Mouse (Mus musculus): Measurements from ENCODE around the gene Raly. TPM values are rescaled to one million over a fixed set of nuclear protein-coding genes. Genes with fewer than 3 reads are reported as not detected.

Gene Raly
- polyA plus RNA-seq, 1 experiment, result 178 TPM

DNA sequence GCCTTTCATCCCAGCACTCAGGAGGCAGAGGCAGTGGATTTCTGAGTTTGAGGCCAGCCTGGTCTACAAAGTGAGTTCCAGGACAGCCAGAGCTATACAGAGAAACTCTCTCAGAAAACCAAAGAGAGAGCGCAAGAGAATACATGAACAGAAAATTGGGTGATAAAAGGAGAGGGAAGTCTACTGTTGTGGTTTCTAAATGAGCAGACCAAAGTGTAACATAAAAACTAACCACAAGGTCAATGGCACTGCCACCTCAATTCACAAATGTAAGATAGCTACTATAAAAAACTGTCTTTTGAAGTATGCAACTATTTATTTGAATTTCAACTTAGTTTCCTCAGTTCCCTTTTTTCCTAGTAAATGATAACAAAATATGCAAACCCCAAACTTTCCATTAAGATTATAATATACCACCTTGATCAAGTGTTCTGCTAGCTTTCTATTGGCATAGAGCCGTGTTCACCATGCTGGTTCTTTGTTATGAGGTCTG is 36.8 kb upstream of the Raly start:
- Histone ChIP-seq H3K36me3 (ENCODE audit: control insufficient read depth, insufficient read depth, low read length) (no peaks in the 10 kb centered on the region), H3K4me1 (ENCODE audit: control insufficient read depth, insufficient read depth, insufficient read length, low read length) (no peaks in the 10 kb centered on the region), H3K27me3 (ENCODE audit: control insufficient read depth, insufficient read depth, low read length) (no peaks in the 10 kb centered on the region), H3K27ac (ENCODE audit: insufficient read depth, low read depth, low read length) (no peak overlapping the region), H3K4me3 (ENCODE audit: low read depth, low read length) (no peak overlapping the region)
- TF ChIP-seq POLR2A (IDR thresholded peaks at IDR 0.05; ENCODE audit: low read depth, low read length) (no peak), CTCF (IDR thresholded peaks at IDR 0.05; ENCODE audit: extremely low read depth, insufficient read length, insufficient replicate concordance, low read depth, low read length) (no peak)
- 90% methylated on average over 2 of the region's 2 CpGs for WGBS

DNA sequence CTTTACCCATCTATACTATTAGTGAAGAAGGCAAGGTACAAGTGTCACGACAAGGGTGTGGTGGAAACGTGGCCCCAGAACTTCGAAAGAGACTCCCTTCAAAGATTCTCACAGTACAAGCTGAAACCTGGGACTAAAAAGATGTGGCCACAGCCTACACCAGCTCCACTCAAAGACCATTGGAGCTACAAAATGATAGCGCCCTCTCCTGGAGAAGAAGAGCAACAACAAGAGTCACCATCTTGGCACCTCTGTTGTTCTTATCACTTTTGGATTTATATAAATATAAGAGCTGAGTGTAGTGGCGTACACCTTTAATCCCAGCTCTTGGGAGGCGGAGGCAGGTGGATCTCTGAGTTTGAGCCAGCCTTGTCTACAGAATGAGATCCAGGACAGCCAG is 35.1 kb upstream of the Raly start:
- Histone ChIP-seq H3K4me1 (ENCODE audit: control insufficient read depth, insufficient read depth, insufficient read length, low read length) (no peaks in the 10 kb centered on the region), H3K27ac (ENCODE audit: insufficient read depth, low read depth, low read length) (no peak overlapping the region), H3K27me3 (ENCODE audit: control insufficient read depth, insufficient read depth, low read length) (no peaks in the 10 kb centered on the region), H3K36me3 (ENCODE audit: control insufficient read depth, insufficient read depth, low read length) (no peaks in the 10 kb centered on the region), H3K4me3 (ENCODE audit: low read depth, low read length) (no peak overlapping the region)
- 62% methylated on average over 6 of the region's 6 CpGs for WGBS
- no peak for TF ChIP-seq POLR2A (IDR thresholded peaks at IDR 0.05; ENCODE audit: low read depth, low read length)
- peak; percentile 24; the same call in 1 of the 2 replicates for TF ChIP-seq CTCF (IDR thresholded peaks at IDR 0.05; ENCODE audit: extremely low read depth, insufficient read length, insufficient replicate concordance, low read depth, low read length)

DNA sequence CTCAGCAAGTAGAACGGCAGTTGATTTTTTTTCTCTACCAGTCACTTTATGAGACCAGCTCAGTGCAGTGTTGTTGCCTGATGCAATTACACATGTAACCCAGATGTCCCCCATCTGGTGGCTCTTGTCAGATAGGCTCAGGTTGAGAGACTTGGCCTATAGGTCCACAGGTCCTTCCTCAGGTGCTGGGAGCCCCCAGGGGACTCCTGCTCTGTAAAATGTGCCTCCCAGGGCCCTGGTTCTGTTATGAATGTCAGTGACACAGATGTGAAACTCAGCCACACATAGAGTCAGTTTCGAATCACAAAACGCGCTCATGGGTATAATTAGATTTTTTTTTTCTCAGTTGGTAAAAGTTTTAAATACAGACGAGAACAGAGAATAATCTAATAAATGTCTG is 33.2 kb upstream of the Raly start:
- no peaks in the 10 kb centered on the region for H3K27me3 ChIP-seq (ENCODE audit: control insufficient read depth, insufficient read depth, low read length)
- H3K4me1 ChIP-seq (ENCODE audit: control insufficient read depth, insufficient read depth, insufficient read length, low read length), result no peaks in the 10 kb centered on the region
- H3K4me3 ChIP-seq (ENCODE audit: low read depth, low read length), result no peak overlapping the region
- no peak for TF ChIP-seq CTCF (IDR thresholded peaks at IDR 0.05; ENCODE audit: extremely low read depth, insufficient read length, insufficient replicate concordance, low read depth, low read length)
- no peak for TF ChIP-seq POLR2A (IDR thresholded peaks at IDR 0.05; ENCODE audit: low read depth, low read length)
- H3K36me3 ChIP-seq (ENCODE audit: control insufficient read depth, insufficient read depth, low read length), result no peaks in the 10 kb centered on the region
- WGBS, result 86% methylated on average over 5 of the region's 5 CpGs
- H3K27ac ChIP-seq (ENCODE audit: insufficient read depth, low read depth, low read length), result no peak overlapping the region

DNA sequence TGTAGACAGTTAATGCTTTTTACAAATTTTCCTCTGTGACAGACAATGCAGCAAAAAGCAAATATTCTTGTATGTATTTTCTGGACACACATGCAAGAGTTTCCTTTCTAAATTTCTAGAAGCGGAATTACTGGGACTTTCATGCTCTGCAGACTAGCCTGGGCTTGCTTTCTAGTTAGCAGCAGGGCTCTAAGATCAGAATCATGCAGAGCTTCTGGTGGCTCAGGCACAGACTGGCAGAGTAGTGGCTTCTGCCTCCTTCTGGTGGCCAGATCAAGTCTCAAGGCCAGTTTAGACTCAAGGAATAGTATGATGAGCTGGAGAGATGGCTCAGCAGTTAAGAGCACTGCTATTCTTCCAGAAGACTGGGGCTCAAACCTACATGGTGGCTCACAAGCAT is 32.4 kb upstream of the Raly start:
- Histone ChIP-seq H3K4me3 (ENCODE audit: low read depth, low read length) (no peak overlapping the region), H3K36me3 (ENCODE audit: control insufficient read depth, insufficient read depth, low read length) (no peaks in the 10 kb centered on the region), H3K4me1 (ENCODE audit: control insufficient read depth, insufficient read depth, insufficient read length, low read length) (no peaks in the 10 kb centered on the region), H3K27ac (ENCODE audit: insufficient read depth, low read depth, low read length) (no peak overlapping the region), H3K27me3 (ENCODE audit: control insufficient read depth, insufficient read depth, low read length) (no peaks in the 10 kb centered on the region)
- TF ChIP-seq CTCF (IDR thresholded peaks at IDR 0.05; ENCODE audit: extremely low read depth, insufficient read length, insufficient replicate concordance, low read depth, low read length), result no peak
- no peak for TF ChIP-seq POLR2A (IDR thresholded peaks at IDR 0.05; ENCODE audit: low read depth, low read length)
- WGBS, result 92% methylated on average over 1 of the region's 1 CpGs

DNA sequence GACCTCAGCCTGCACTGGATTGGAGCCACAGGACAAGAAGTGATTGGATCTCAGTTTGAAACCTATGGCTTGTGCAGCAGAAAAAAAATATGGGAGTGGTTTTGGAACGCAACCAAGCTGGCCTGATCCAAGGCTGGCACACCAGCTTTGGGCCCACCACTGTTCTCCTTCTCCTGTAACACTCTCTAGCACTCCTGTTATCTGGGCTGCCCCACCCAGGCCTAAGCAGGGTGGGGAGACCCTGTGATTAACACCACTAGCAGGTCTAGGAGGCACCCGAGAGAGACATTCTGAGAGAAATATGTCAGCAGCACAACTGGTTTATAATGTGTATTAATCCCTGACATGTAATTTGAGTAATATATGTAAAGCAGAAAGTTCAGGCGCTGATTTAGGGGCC is 27.7 kb upstream of the Raly start:
- Histone ChIP-seq H3K27me3 (ENCODE audit: control insufficient read depth, insufficient read depth, low read length) (no peaks in the 10 kb centered on the region), H3K27ac (ENCODE audit: insufficient read depth, low read depth, low read length) (no peak overlapping the region), H3K36me3 (ENCODE audit: control insufficient read depth, insufficient read depth, low read length) (no peaks in the 10 kb centered on the region), H3K4me1 (ENCODE audit: control insufficient read depth, insufficient read depth, insufficient read length, low read length) (peaks cover 5% of the 10 kb centered on the region), H3K4me3 (ENCODE audit: low read depth, low read length) (no peak overlapping the region)
- TF ChIP-seq CTCF (IDR thresholded peaks at IDR 0.05; ENCODE audit: extremely low read depth, insufficient read length, insufficient replicate concordance, low read depth, low read length) (no peak), POLR2A (IDR thresholded peaks at IDR 0.05; ENCODE audit: low read depth, low read length) (no peak)
- 63% methylated on average over 3 of the region's 3 CpGs for WGBS

DNA sequence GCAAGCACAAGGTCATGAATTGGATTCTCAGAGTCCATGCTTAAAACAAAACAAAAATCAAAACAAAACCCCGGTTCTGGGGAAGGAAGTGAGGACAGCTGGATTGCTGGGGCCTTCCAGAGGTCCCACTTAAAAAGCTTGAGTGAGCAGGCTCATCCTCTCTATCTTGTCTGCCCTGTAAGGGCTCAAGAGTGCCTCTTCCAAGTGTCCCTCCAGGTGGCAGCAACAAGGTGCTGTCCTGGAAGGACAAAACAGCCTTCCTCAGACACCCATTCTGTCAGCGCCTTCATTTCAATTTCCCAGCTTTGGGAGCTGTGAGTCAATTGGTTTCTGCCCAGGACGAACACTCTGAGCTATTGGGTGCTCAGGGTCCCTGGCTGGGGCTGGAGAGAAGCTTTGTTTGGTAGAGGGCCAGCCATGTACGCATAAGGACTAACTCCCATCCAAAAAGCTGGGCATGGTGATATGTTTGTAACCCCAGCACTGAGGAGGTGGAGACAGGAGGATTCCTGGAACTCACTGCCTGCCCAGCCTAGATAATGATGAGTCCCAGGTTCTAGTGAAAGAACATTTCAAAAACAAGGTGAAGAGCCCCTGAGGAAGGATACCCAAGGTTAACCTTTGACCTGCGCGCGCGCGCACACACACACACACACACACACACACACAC is 25.9 kb upstream of the Raly start:
- Histone ChIP-seq H3K4me3 (ENCODE audit: low read depth, low read length) (no peak overlapping the region), H3K27ac (ENCODE audit: insufficient read depth, low read depth, low read length) (no peak overlapping the region), H3K4me1 (ENCODE audit: control insufficient read depth, insufficient read depth, insufficient read length, low read length) (peaks cover 5% of the 10 kb centered on the region), H3K36me3 (ENCODE audit: control insufficient read depth, insufficient read depth, low read length) (no peaks in the 10 kb centered on the region), H3K27me3 (ENCODE audit: control insufficient read depth, insufficient read depth, low read length) (no peaks in the 10 kb centered on the region)
- whole genome bisulfite sequencing, result 79% methylated on average over 9 of the region's 9 CpGs
- TF ChIP-seq POLR2A (IDR thresholded peaks at IDR 0.05; ENCODE audit: low read depth, low read length) (no peak), CTCF (IDR thresholded peaks at IDR 0.05; ENCODE audit: extremely low read depth, insufficient read length, insufficient replicate concordance, low read depth, low read length) (peak; percentile 33; the same call in 1 of the 2 replicates)

DNA sequence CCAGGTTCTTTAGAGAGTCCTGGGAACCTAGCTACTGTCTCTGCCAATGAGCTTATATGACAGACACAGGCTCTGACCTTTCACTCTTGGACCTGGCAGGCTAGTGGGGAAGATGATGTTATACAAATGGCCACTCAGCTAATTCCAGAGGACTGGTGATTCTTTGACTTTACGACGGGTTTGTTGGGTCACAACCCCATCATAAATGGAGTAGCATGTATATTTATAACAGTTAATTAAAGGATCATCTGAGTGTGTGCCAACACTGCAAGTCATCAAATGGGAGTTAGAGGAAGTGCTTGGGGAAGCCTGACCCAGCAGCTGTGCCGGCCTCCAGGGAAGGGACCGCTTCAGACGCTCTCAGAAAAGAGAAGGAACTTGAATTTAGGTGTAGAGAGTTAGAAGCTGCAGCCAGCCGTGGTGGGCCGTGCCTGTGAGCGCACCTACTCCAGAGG is 25.3 kb upstream of the Raly start:
- Histone ChIP-seq H3K36me3 (ENCODE audit: control insufficient read depth, insufficient read depth, low read length) (no peaks in the 10 kb centered on the region), H3K4me1 (ENCODE audit: control insufficient read depth, insufficient read depth, insufficient read length, low read length) (peaks cover 5% of the 10 kb centered on the region), H3K4me3 (ENCODE audit: low read depth, low read length) (no peak overlapping the region), H3K27ac (ENCODE audit: insufficient read depth, low read depth, low read length) (no peak overlapping the region), H3K27me3 (ENCODE audit: control insufficient read depth, insufficient read depth, low read length) (no peaks in the 10 kb centered on the region)
- TF ChIP-seq CTCF (IDR thresholded peaks at IDR 0.05; ENCODE audit: extremely low read depth, insufficient read length, insufficient replicate concordance, low read depth, low read length) (no peak), POLR2A (IDR thresholded peaks at IDR 0.05; ENCODE audit: low read depth, low read length) (no peak)
- 35% methylated on average over 8 of the region's 8 CpGs for WGBS
